Mouse (Mus musculus) small intestine, adult 2 months (tissue): ENCODE results near the gene Gm37240.

Experiments used
- CTCF ChIP-seq: fragments of 200-500 bp; IDR thresholded peaks from 2 replicates; pipeline ENCODE4 v1.5.1; 2012; ENCODE audit warnings: low read depth, mild to moderate bottlenecking, control low read depth, inconsistent platforms, low read length, moderate library complexity, mixed read lengths; ENCODE audit not compliant: insufficient replicate concordance, insufficient read length; ENCODE audit errors: extremely low read depth
- POLR2A ChIP-seq: fragments of 200-500 bp; IDR thresholded peaks from 2 replicates; pipeline ENCODE4 v1.6.1; 2012; ENCODE audit warnings: low read depth, mild to moderate bottlenecking, control low read depth, inconsistent platforms, low read length, moderate library complexity

DNA sequence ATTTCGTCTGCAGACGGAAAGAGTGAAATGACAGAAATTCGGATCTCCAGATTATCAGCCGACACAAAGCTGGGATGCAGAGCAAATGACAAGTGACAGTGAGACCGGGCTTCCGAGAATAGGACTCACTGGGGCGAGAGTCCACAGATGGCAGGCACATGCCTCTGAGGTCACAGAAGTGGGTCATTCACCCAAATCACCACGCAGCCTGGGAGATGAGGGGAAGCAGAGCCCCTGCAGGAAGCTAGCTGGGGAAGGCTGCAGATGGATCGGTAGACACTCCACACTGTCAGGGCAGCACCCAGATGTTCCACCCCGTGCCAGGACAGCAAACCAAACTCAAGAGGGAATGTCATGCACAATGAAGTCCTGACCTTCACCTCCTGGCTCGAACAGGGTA is 372.6 kb downstream of the Gm37240 start:
- no peak for TF ChIP-seq POLR2A
- no peak for TF ChIP-seq CTCF
